Mouse (Mus musculus) E14TG2a.4 (cell line): ENCODE data around the gene Tenm3.

Source experiments
- CTCF ChIP-seq: conservative IDR thresholded peaks from 2 replicates; pipeline ENCODE4 v1.5.1; 2014; ENCODE audit warnings: low read length
- NANOG ChIP-seq: IDR thresholded peaks from 2 replicates; pipeline ENCODE4 v1.6.1; 2014; ENCODE audit warnings: borderline replicate concordance, low read length, mixed read lengths

DNA sequence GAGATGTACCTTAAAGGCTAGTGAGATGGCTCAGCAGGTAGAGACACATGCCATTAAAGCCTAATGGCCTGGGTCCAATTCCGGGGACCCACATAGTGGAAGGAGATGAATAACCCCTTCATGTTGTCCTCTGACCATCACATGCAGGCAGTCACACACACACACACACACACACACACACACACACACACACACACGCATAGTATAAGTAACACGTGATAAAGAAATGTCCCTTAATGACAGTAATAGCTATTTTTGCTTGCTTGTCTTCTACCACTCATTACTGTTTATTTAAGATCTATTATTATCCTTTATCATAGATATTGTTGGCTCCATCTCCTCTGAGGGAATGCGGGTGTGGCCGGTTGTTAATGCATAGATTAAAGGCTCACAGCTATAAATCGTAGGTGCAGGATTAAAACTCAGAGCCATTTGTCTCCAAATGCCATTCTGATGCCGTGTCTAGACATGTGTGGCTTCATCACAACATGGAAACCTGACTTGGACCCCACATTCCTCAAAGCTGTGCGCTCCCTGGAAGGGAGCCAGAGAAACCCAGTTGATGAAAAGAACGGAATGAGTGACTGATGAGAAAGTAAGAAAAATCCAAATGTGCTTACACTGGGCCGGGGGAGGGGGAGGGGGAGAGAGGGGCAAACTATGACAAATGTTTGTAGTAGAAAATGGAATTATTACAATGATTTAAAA lies 239.4 kb downstream of the Tenm3 start:
- TF ChIP-seq CTCF: no peak
- TF ChIP-seq NANOG: no peak
